16 mouse cellular contexts compared by ENCODE assay signal in the genomic region with DNA sequence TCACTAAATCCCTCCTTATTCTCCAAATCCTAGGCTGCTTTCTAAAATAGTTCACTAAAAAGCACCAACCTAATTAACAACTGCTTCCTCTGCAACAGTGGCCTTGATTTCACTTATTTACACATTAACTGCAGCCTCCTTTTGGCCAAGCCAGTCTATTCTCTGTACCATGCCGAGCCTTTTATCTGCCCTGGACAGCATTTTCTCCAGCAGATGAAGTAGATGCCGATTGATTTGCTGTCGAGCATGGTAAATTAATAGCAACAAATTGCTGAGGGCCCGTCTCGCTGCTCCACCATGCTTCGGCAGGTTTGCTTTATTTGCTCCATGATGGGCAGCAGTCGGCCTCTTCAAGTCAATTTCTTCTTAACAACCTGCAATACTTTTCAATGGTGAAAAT. TPM values are rescaled to one million over a fixed set of nuclear protein-coding genes. Genes with fewer than 3 reads are reported as not detected.
DNase-seq lines count a peak whose midpoint lies in the region; ATAC-seq lines count a peak whose summit lies in the region.
"Had no signal": no experiment of that assay in that cellular context is flagged by ENCODE, and none has a peak within 500 bp of the region (broad histone marks: within the 10 kb centered on the region; RNA-seq: fewer than 3 reads in every experiment).

No protein-coding gene starts in this region.

- H3K4me1 ChIP-seq in neural tube, embryonic 11.5 days (ENCODE audit: control insufficient read depth, insufficient read depth, low read length) = peaks cover 10% of the 10 kb centered on the region; the same call in 1 of the 2 replicates
- peaks cover 63% of the 10 kb centered on the region for H3K4me1 ChIP-seq in hindbrain, embryonic 13.5 days (replicated peaks)
- H3K4me1 ChIP-seq in midbrain, embryonic 16.5 days (ENCODE audit: control insufficient read depth, insufficient read depth, low read length) = peaks cover 52% of the 10 kb centered on the region

- DNase-seq in neural tube, embryonic 11.5 days (ENCODE audit: low spot score) = peak; percentile 36
- no peak for DNase-seq in neural tube, embryonic 10.5 days (ENCODE audit: extremely low spot score, low spot score)
- no peak for DNase-seq in B cell, adult 2 months
- DNase-seq in yolk sac, embryonic 10.5 days (ENCODE audit: low spot score) = no peak
- no peak for DNase-seq in thymus, postnatal 25 days
- DNase-seq: cerebellum, adult 11 months; cerebellum, postnatal 25 days; gastrocnemius, postnatal 14 days; kidney, adult 18-20 months; kidney, postnatal 4 days; lung, postnatal 10 days had no signal

- ATAC-seq in neural tube, embryonic 11.5 days (ENCODE audit: insufficient read depth, low FRiP score, low TSS enrichment) = no peak
- ATAC-seq in hindbrain, embryonic 13.5 days (ENCODE audit: low FRiP score) = no peak
- no peak for ATAC-seq in midbrain, embryonic 16.5 days

- no peak overlapping the region for H3K27ac ChIP-seq in neural tube, embryonic 11.5 days (ENCODE audit: low read depth, low read length)
- H3K27ac ChIP-seq in hindbrain, embryonic 13.5 days = no peak overlapping the region
- no peak overlapping the region for H3K27ac ChIP-seq in midbrain, embryonic 16.5 days (ENCODE audit: low read length)
- H3K27ac ChIP-seq: limb, embryonic 15.5 days had no signal

- no peaks in the 10 kb centered on the region for H3K36me3 ChIP-seq in neural tube, embryonic 11.5 days (ENCODE audit: control insufficient read depth, insufficient read depth, low read length)
- peaks cover 7% of the 10 kb centered on the region; the same call in 1 of the 2 replicates for H3K36me3 ChIP-seq in hindbrain, embryonic 13.5 days
- H3K36me3 ChIP-seq in midbrain, embryonic 16.5 days (ENCODE audit: control insufficient read depth, insufficient read depth, low read length) = no peaks in the 10 kb centered on the region

- H3K4me2 ChIP-seq in neural tube, embryonic 11.5 days (ENCODE audit: low read depth) = no peak overlapping the region
- H3K4me2 ChIP-seq in hindbrain, embryonic 13.5 days = peak overlapping the region; percentile 38
- H3K4me2 ChIP-seq in midbrain, embryonic 16.5 days (ENCODE audit: low read length) = peak overlapping the region; percentile 23
- H3K4me2 ChIP-seq: limb, embryonic 15.5 days had no signal

- H3K27me3 ChIP-seq in neural tube, embryonic 11.5 days (ENCODE audit: control insufficient read depth, insufficient read depth, low read length) = no peaks in the 10 kb centered on the region
- H3K27me3 ChIP-seq in hindbrain, embryonic 13.5 days = peaks cover 7% of the 10 kb centered on the region; the same call in 1 of the 2 replicates
- H3K27me3 ChIP-seq in midbrain, embryonic 16.5 days (ENCODE audit: control insufficient read depth, insufficient read depth, low read depth, low read length) = no peaks in the 10 kb centered on the region; the same call in 1 of the 2 replicates
- H3K27me3 ChIP-seq: limb, embryonic 15.5 days; megakaryocyte, embryonic 14.5 days had no signal

- H3K4me3 ChIP-seq in neural tube, embryonic 11.5 days (ENCODE audit: low read depth, low read length) = no peak overlapping the region
- no peak overlapping the region for H3K4me3 ChIP-seq in hindbrain, embryonic 13.5 days
- H3K4me3 ChIP-seq in midbrain, embryonic 16.5 days (ENCODE audit: low read depth, low read length) = no peak overlapping the region
- H3K4me3 ChIP-seq: limb, embryonic 15.5 days; megakaryocyte, embryonic 14.5 days had no signal

- no peak overlapping the region for H3K9ac ChIP-seq in neural tube, embryonic 11.5 days (ENCODE audit: low read length)
- no peak overlapping the region for H3K9ac ChIP-seq in hindbrain, embryonic 13.5 days
- H3K9ac ChIP-seq in midbrain, embryonic 16.5 days (ENCODE audit: low read depth, low read length) = 0 out of 2 replicates have a peak overlapping the region, but pooled peaks have one; percentile 31
- H3K9ac ChIP-seq: limb, embryonic 15.5 days had no signal

- WGBS in neural tube, embryonic 11.5 days = 40% methylated on average over 7 of the region's 7 CpGs
- WGBS in hindbrain, embryonic 13.5 days = 25% methylated on average over 7 of the region's 7 CpGs
- WGBS in midbrain, embryonic 16.5 days = 39% methylated on average over 7 of the region's 7 CpGs

- H3K9me3 ChIP-seq in neural tube, embryonic 11.5 days (ENCODE audit: control insufficient read depth, low read length) = no peaks in the 10 kb centered on the region
- H3K9me3 ChIP-seq in hindbrain, embryonic 13.5 days = no peaks in the 10 kb centered on the region
- no peaks in the 10 kb centered on the region for H3K9me3 ChIP-seq in midbrain, embryonic 16.5 days (replicated peaks; ENCODE audit: control insufficient read depth, low read length, poor library complexity, severe bottlenecking)
- H3K9me3 ChIP-seq: G1E; limb, embryonic 15.5 days; megakaryocyte, embryonic 14.5 days had no signal

RNA-seq across cellular contexts. Expression of a gene that starts 7.7 kb away (rescaled TPM):
- 30.5 and 34.3 TPM in 2 replicates for polyA plus RNA-seq in neural tube, embryonic 11.5 days (2014; fragmentation: Nextera tagmentation; extraction: Ambion mirVana)
- polyA plus RNA-seq in hindbrain, embryonic 13.5 days (2015; fragmentation: Nextera tagmentation; extraction: Ambion mirVana) = 26.0 and 27.0 TPM in 2 replicates
- 26.7 and 30.8 TPM in 2 replicates for polyA plus RNA-seq in midbrain, embryonic 16.5 days (2015; fragmentation: Nextera tagmentation; extraction: Ambion mirVana)
